Mouse (Mus musculus): ENCODE results near the gene Card14. TPM values are rescaled to one million over a fixed set of nuclear protein-coding genes. Genes with fewer than 3 reads are reported as not detected.

Card14 gene
- polyA plus RNA-seq, 1 experiment = 7.1 TPM

DNA sequence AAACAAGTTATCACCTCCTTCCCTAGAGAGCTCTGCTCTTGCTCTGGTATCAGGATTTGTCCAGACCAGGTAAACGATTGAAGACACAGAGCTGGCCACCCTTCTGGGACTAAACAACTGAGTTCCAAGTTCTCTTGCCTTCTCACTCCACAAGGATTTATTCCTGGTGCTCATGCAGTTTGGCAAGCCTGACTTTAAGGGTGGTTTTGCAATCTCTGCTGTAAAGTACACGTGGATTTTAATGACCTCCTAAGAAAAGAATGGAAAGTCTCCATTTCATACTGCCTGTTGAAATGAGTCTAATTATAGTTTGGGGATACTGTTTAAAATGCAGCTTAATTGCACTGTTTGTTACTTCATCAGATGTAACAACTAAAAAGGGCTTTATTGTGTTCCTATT, 6.6 kb upstream of the Card14 start:
- TF ChIP-seq POLR2A (IDR thresholded peaks at IDR 0.05; ENCODE audit: low read depth, low read length) = no peak
- TF ChIP-seq CTCF (IDR thresholded peaks at IDR 0.05; ENCODE audit: extremely low read depth, insufficient read length, insufficient replicate concordance, low read depth, low read length) = no peak

DNA sequence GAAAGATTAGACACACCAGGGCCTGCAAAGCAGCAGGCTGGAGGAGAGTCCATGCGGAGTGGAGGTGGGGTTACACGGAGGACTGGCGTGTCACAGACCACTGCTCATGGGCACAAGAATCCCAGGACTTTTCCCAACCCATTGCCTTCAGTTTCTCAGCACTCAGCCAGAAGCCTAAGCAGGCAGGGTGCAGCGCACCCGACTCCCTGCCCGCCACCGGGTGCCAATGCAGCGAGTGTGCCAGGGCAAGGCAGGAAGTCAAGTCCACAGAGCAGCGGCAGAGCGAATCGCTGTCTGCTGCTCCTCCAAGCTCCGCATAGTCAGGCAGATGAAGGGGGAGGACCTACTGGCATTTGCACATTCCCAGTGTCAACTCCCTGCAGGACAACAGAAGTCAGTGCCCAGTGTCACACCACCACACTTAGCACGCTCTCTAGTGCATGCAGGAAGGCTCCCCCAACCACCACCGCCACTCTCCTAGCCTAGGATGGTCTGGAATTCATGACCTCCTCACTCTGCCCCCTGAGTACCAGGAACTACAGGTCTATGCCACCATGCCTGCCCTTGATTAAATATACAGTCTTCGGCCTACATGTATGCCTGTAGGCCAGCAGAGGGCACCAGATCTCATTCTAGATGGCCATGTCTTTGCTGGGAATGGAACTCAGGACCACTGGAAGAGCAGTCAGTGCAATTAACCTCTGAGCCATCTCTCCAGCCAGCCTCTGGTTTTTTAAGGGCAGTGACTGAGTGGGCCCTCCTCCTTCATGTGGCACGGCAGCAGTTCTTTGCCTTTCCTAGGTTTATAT, 2.5 kb upstream of the Card14 start:
- Histone ChIP-seq H3K36me3 (ENCODE audit: control insufficient read depth, insufficient read depth, low read length) (no peaks in the 10 kb centered on the region), H3K4me3 (ENCODE audit: low read depth, low read length) (no peak overlapping the region), H3K27me3 (ENCODE audit: control insufficient read depth, insufficient read depth, low read length) (no peaks in the 10 kb centered on the region), H3K27ac (ENCODE audit: insufficient read depth, low read depth, low read length) (no peak overlapping the region), H3K4me1 (ENCODE audit: control insufficient read depth, insufficient read depth, insufficient read length, low read length) (no peaks in the 10 kb centered on the region)
- no peak for TF ChIP-seq POLR2A (IDR thresholded peaks at IDR 0.05; ENCODE audit: low read depth, low read length)
- peak; percentile 65; the same call in 1 of the 2 replicates for TF ChIP-seq CTCF (IDR thresholded peaks at IDR 0.05; ENCODE audit: extremely low read depth, insufficient read length, insufficient replicate concordance, low read depth, low read length)
- WGBS = 50% methylated on average over 16 of the region's 16 CpGs

More for the DNA sequence above, 6.6 kb upstream of the Card14 start:
- Histone ChIP-seq H3K4me1 (ENCODE audit: control insufficient read depth, insufficient read depth, insufficient read length, low read length) (0 out of 2 replicates have a peak, but pooled peaks cover 6% of the 10 kb centered on the region), H3K27me3 (ENCODE audit: control insufficient read depth, insufficient read depth, low read length) (no peaks in the 10 kb centered on the region), H3K27ac (ENCODE audit: insufficient read depth, low read depth, low read length) (no peak overlapping the region), H3K36me3 (ENCODE audit: control insufficient read depth, insufficient read depth, low read length) (peaks cover 17% of the 10 kb centered on the region), H3K4me3 (ENCODE audit: low read depth, low read length) (no peak overlapping the region)
- 12% methylated on average over 2 of the region's 2 CpGs for WGBS

DNA sequence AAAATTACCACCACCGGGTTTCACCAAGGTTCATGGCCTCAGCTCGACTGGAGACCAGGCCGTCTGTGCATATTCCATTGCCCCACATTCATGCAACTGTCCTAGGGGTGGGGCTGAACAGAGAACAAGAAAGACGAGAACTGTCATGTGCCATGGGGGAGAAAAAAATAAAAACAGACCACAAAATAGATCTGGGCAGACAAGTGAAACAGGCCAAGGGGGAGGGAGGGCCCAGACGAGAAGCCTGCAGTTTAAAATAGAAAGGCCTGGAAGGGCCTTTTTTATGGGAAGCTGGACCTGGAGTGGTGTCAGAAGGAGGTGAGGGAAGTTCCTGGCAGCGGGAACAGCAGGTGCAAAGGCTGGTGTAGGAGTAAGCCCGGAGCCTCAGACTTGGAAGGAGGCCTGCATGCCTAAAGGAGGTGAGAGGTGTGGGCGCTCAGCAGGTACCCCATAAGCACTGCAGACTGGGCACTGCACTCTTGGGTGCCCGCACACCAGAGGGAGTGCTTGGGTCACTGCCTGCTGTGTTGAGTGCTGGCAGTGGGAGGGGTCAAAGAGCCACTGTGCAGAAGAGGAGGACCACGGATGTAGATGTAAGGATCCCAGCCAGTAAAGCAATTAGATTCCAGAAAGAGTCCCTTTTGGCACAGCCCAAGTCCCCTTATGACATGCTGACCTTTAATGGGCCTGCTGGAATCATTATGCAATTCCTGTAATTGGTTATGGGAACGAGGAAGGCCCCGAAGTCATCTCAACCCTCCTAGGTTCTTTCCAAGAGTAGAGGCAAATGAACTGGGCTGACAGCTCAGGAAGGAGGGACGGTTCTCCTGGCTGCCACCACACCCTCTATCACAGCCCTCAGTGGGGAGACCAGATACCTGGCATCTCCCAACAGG, 558 bp upstream of the Card14 start:
- no peaks in the 10 kb centered on the region for H3K4me1 ChIP-seq (ENCODE audit: control insufficient read depth, insufficient read depth, insufficient read length, low read length)
- H3K27me3 ChIP-seq (ENCODE audit: control insufficient read depth, insufficient read depth, low read length) = no peaks in the 10 kb centered on the region
- TF ChIP-seq CTCF (IDR thresholded peaks at IDR 0.05; ENCODE audit: extremely low read depth, insufficient read length, insufficient replicate concordance, low read depth, low read length) = no peak
- TF ChIP-seq POLR2A (IDR thresholded peaks at IDR 0.05; ENCODE audit: low read depth, low read length) = no peak
- no peak overlapping the region for H3K27ac ChIP-seq (ENCODE audit: insufficient read depth, low read depth, low read length)
- WGBS = 52% methylated on average over 13 of the region's 13 CpGs
- no peaks in the 10 kb centered on the region for H3K36me3 ChIP-seq (ENCODE audit: control insufficient read depth, insufficient read depth, low read length)
- no peak overlapping the region for H3K4me3 ChIP-seq (ENCODE audit: low read depth, low read length)

DNA sequence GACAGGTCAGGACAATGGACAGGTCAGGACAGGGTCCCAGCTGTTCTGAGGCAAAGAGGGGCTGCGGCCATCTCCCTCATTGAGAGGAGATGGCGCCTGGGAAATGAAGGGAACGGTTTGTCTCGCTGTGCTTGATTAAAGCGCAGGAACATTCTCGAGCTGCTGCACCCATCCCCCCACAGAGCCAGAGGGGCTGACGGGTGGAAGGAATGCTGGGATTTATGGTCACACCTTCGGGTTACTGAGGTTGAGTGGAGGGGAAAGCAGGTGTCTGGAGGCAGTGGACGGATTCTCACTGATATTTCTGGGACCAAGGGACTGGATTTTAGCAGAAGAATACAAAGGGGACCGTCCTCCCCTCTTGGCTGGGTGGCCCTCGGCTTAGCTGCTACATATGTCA, 348 bp downstream of the Card14 start:
- TF ChIP-seq POLR2A (IDR thresholded peaks at IDR 0.05; ENCODE audit: low read depth, low read length) (no peak), CTCF (IDR thresholded peaks at IDR 0.05; ENCODE audit: extremely low read depth, insufficient read length, insufficient replicate concordance, low read depth, low read length) (no peak)
- no peaks in the 10 kb centered on the region for H3K36me3 ChIP-seq (ENCODE audit: control insufficient read depth, insufficient read depth, low read length)
- no peak overlapping the region for H3K27ac ChIP-seq (ENCODE audit: insufficient read depth, low read depth, low read length)
- H3K4me1 ChIP-seq (ENCODE audit: control insufficient read depth, insufficient read depth, insufficient read length, low read length) = no peaks in the 10 kb centered on the region
- 54% methylated on average over 11 of the region's 11 CpGs for WGBS
- no peaks in the 10 kb centered on the region for H3K27me3 ChIP-seq (ENCODE audit: control insufficient read depth, insufficient read depth, low read length)
- no peak overlapping the region for H3K4me3 ChIP-seq (ENCODE audit: low read depth, low read length)

DNA sequence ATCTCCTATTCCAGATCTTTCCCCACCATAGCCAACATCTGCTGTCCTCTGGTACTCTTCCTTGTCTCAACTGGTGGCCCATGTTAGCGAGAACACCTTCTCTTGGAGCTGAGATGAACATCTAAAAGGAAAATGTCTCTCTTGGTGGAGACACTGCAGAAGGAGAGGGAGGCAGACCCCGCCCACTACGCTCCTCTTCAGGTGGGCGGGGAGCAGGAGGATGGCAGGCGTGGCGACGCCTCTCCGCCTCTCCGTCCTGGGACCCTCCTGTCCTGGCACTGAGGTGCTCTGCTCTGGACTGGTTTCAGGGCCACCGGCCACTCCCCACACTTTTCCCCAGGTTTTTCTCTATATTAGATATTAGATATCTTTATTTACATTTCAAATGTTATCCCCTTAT, 3.1 kb downstream of the Card14 start:
- no peak overlapping the region for H3K4me3 ChIP-seq (ENCODE audit: low read depth, low read length)
- peaks cover 8% of the 10 kb centered on the region for H3K4me1 ChIP-seq (ENCODE audit: control insufficient read depth, insufficient read depth, insufficient read length, low read length)
- H3K36me3 ChIP-seq (ENCODE audit: control insufficient read depth, insufficient read depth, low read length) = no peaks in the 10 kb centered on the region
- H3K27me3 ChIP-seq (ENCODE audit: control insufficient read depth, insufficient read depth, low read length) = no peaks in the 10 kb centered on the region
- TF ChIP-seq CTCF (IDR thresholded peaks at IDR 0.05; ENCODE audit: extremely low read depth, insufficient read length, insufficient replicate concordance, low read depth, low read length) (no peak), POLR2A (IDR thresholded peaks at IDR 0.05; ENCODE audit: low read depth, low read length) (no peak)
- no peak overlapping the region for H3K27ac ChIP-seq (ENCODE audit: insufficient read depth, low read depth, low read length)
- 19% methylated on average over 10 of the region's 10 CpGs for WGBS

DNA sequence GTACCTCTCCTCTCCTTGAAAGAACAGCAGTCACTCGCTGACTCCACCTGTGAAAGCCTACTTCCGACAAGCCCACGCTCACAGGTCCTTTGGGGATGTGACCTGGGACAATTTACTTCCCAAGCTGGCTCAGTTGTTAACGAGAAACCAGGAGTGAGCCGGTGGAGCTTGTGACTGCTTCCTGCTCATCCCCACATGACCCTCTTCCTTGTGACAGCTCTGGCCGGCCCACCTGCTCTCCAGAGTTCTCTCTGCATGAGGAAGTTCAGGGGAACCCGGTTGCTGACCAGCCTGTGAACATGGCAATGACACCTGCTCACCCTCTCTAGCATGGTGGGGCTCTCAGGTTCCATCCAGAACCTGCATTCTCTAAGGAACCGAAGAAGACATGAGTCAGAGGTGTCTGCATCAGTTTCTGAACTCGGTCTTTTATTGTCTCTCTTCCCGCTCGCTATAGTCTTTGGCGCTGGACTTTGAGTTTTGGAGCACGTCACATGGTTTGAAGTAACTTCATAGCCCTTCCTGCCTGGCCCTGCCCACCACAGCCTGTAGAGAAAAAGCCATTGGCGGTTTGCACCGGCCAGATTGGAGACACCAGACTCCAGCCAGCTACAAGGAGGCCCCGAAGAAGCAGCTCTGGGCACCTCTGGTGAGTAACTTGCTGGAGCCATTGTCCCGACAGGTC, 6.8 kb downstream of the Card14 start:
- TF ChIP-seq POLR2A (IDR thresholded peaks at IDR 0.05; ENCODE audit: low read depth, low read length) (peak; percentile 48; the same call in 1 of the 2 replicates), CTCF (IDR thresholded peaks at IDR 0.05; ENCODE audit: extremely low read depth, insufficient read length, insufficient replicate concordance, low read depth, low read length) (no peak)
- WGBS = 22% methylated on average over 17 of the region's 17 CpGs
- Histone ChIP-seq H3K36me3 (ENCODE audit: control insufficient read depth, insufficient read depth, low read length) (peaks cover 2% of the 10 kb centered on the region; the same call in 1 of the 2 replicates), H3K27me3 (ENCODE audit: control insufficient read depth, insufficient read depth, low read length) (no peaks in the 10 kb centered on the region), H3K27ac (ENCODE audit: insufficient read depth, low read depth, low read length) (peak overlapping the region; percentile 87), H3K4me3 (ENCODE audit: low read depth, low read length) (peak overlapping the region; percentile 71), H3K4me1 (ENCODE audit: control insufficient read depth, insufficient read depth, insufficient read length, low read length) (peaks cover 8% of the 10 kb centered on the region)
